Mouse (Mus musculus) myocyte (in vitro differentiated cells): ENCODE measurements at regions not wholly inside any gene's neighbourhood (a gene's known extent, or its start where the extent isn't known, plus 50 kb on each side); places are given as distances from the start of the nearest gene placed in this dataset.

Experiments used
- E2F4 ChIP-seq: IDR thresholded peaks from one replicate; pipeline ENCODE4 v1.6.1; 2011; ENCODE audit warnings: mild to moderate bottlenecking, control low read depth, moderate library complexity; ENCODE audit not compliant: insufficient read depth
- MAX ChIP-seq: IDR thresholded peaks from one replicate; pipeline ENCODE4 v1.6.1; 2011; ENCODE audit warnings: low read depth, mild to moderate bottlenecking, control low read depth
- POLR2A ChIP-seq: IDR thresholded peaks from one replicate; pipeline ENCODE4 v1.6.1; 2011; ENCODE audit warnings: low read depth, mild to moderate bottlenecking, control low read depth, moderate library complexity; ENCODE audit not compliant: insufficient read length
- TCF12 ChIP-seq: IDR thresholded peaks from one replicate; pipeline ENCODE4 v1.6.1; 2011; ENCODE audit warnings: mild to moderate bottlenecking, control low read depth; ENCODE audit not compliant: poor library complexity, insufficient read depth, severe bottlenecking
- USF1 ChIP-seq: IDR thresholded peaks from one replicate; pipeline ENCODE4 v1.6.1; 2011; ENCODE audit warnings: low read depth, mild to moderate bottlenecking, control low read depth, moderate library complexity

GRCm38 (mm10) chr17:15207182-15208029, 166.1 kb upstream of the Gm3448 start:
- TF ChIP-seq POLR2A, result no peak
- TF ChIP-seq MAX, result no peak
- TF ChIP-seq E2F4, result no peak
- TF ChIP-seq TCF12, result no peak
- no peak for TF ChIP-seq USF1
